8 mouse cellular contexts compared by ENCODE assay signal in genomic region chr13:102744481-102745269, GRCm38 (mm10). TPM values are rescaled to one million over a fixed set of nuclear protein-coding genes. Genes with fewer than 3 reads are reported as not detected.
A peak's percentile ranks its signal among the peaks of the same experiment; 100 is the strongest.
DNase-seq lines count a peak whose midpoint lies in the region; ATAC-seq lines count a peak whose summit lies in the region.

No protein-coding gene starts in this region.

- H3K4me2 ChIP-seq in midbrain, embryonic 12.5 days (replicated peaks), result no peak overlapping the region
- H3K4me2 ChIP-seq in midbrain, embryonic 16.5 days (ENCODE audit: low read length), result no peak overlapping the region

- peak; percentile 68 for DNase-seq in R1 (ENCODE audit: low read depth, low spot score)
- peak; percentile 63 for DNase-seq in embryo, embryonic 11 days
- DNase-seq in heart, postnatal 14 days, result peak; percentile 56 to 63
- peak; percentile 27 to 71 for DNase-seq in left cerebral cortex, adult 9 months (ENCODE audit: low spot score in 2 of 2)
- peak; percentile 52 for DNase-seq in naive thymus-derived CD4-positive, alpha-beta T cell, adult 2 months (ENCODE audit: low read depth)
- peak; percentile 31 to 32 for DNase-seq in thymus, postnatal 36 days

- no peak overlapping the region for H3K4me3 ChIP-seq in midbrain, embryonic 12.5 days
- no peak overlapping the region for H3K4me3 ChIP-seq in midbrain, embryonic 16.5 days (ENCODE audit: low read depth, low read length)

- H3K4me1 ChIP-seq in midbrain, embryonic 12.5 days, result no peaks in the 10 kb centered on the region
- H3K4me1 ChIP-seq in midbrain, embryonic 16.5 days (ENCODE audit: control insufficient read depth, insufficient read depth, low read length), result no peaks in the 10 kb centered on the region

- 0 out of 2 replicates have a peak, but pooled peaks have one; percentile 27 for ATAC-seq in midbrain, embryonic 12.5 days (ENCODE audit: low FRiP score, low read depth)
- ATAC-seq in midbrain, embryonic 16.5 days, result no peak

- no peak overlapping the region for H3K9ac ChIP-seq in midbrain, embryonic 12.5 days (replicated peaks)
- no peak overlapping the region for H3K9ac ChIP-seq in midbrain, embryonic 16.5 days (ENCODE audit: low read depth, low read length)

- no peak overlapping the region for H3K27ac ChIP-seq in midbrain, embryonic 12.5 days (replicated peaks)
- no peak overlapping the region for H3K27ac ChIP-seq in midbrain, embryonic 16.5 days (ENCODE audit: low read length)

- H3K9me3 ChIP-seq in midbrain, embryonic 12.5 days, result no peaks in the 10 kb centered on the region
- no peaks in the 10 kb centered on the region for H3K9me3 ChIP-seq in midbrain, embryonic 16.5 days (replicated peaks; ENCODE audit: control insufficient read depth, low read length, poor library complexity, severe bottlenecking)

- WGBS in midbrain, embryonic 12.5 days, result 68% methylated on average over 9 of the region's 9 CpGs
- 72% methylated on average over 9 of the region's 9 CpGs for WGBS in midbrain, embryonic 16.5 days

- intact Hi-C loops in heart, postnatal 14 days (cut with DNase I), result loop anchor here (1.0 kb wide), 1 partner anchor 66 kb away; no protein-coding TSS in a partner anchor

- peaks cover 24% of the 10 kb centered on the region for H3K36me3 ChIP-seq in midbrain, embryonic 12.5 days
- peaks cover 2% of the 10 kb centered on the region; the same call in 1 of the 2 replicates for H3K36me3 ChIP-seq in midbrain, embryonic 16.5 days (ENCODE audit: control insufficient read depth, insufficient read depth, low read length)

- H3K27me3 ChIP-seq in midbrain, embryonic 12.5 days, result no peaks in the 10 kb centered on the region
- H3K27me3 ChIP-seq in midbrain, embryonic 16.5 days (ENCODE audit: control insufficient read depth, insufficient read depth, low read depth, low read length), result no peaks in the 10 kb centered on the region

RNA-seq across cellular contexts. Expression of gene Cd180, which starts 51.3 kb away (rescaled TPM):
- polyA plus RNA-seq in midbrain, embryonic 12.5 days (2016; fragmentation: Nextera tagmentation; extraction: Ambion mirVana), result 0.20 and 0.51 TPM in 2 replicates
- polyA plus RNA-seq in midbrain, embryonic 16.5 days (2015; fragmentation: Nextera tagmentation; extraction: Ambion mirVana), result 0.58 and 0.94 TPM in 2 replicates
- total RNA-seq in heart, postnatal 14 days (2021), result 1 to 10 TPM in 1 of 2 experiments, under 1 TPM in 1; 0.41 to 1.2 TPM
